ENCODE assay signal across 8 mouse cellular contexts in the genomic region with DNA sequence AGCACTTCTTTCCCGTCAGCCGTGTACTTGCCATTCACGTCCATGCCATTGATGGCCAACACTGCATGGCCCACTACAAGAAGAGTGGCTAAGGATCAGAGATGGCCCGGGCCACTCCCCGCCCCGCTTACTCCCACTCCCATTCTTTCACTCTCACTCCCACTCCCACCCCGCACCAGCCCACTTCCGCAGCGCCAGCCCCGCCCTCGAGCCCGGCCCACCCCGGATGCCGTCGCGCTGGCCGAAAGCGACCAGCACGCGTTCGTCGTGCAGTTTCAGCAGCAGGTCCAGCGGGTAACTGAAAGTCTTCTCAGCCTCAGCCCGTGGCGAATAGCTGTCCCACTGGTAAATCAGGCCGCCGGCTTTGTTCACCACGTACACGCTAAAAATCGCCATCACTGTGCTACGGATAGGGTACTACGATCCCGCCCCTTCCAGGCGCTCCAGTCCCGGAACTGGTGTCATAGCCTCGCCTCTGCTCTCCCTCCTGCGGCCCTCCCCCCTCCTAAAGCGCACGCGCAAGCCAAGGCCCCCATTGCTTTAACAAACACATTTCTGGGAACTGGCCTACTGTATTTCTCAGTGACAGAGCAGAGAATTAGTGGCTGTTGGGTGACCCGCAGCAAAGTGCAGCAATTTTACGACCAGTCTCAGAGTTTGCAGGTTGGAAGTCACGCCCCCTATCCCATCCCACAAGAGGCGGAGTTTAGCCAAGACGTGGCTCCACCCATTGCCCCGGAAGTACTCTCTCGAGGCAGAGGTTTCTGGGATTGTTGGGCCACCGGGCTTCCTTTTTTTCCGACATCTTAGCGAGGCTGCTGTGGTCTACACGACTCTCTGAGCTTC. TPM values are rescaled to one million over a fixed set of nuclear protein-coding genes. Genes with fewer than 3 reads are reported as not detected.
DNase-seq lines count a peak whose midpoint lies in the region; ATAC-seq lines count a peak whose summit lies in the region.

A gene (plus strand): TSS at position 234 of the 846 bp plus-strand sequence.
A gene (minus strand): TSS at position 695 of the 846 bp plus-strand sequence.

- peaks cover 5% of the 10 kb centered on the region; the same call in 1 of the 2 replicates for H3K36me3 ChIP-seq in hindbrain, embryonic 11.5 days (ENCODE audit: control insufficient read depth, insufficient read depth, low read length)

- peak within 1 kb of the TSS; percentile 92 for H3K27ac ChIP-seq in hindbrain, embryonic 11.5 days (ENCODE audit: low read depth, low read length)

- H3K9ac ChIP-seq in hindbrain, embryonic 11.5 days (ENCODE audit: low read depth, low read length): peak within 1 kb of the TSS; percentile 81

- peak within 1 kb of the TSS; percentile 60 for H3K4me2 ChIP-seq in hindbrain, embryonic 11.5 days (replicated peaks; ENCODE audit: low read depth, low read length)

- peak; percentile 97 for ATAC-seq in hindbrain, embryonic 11.5 days (ENCODE audit: low FRiP score)

- no peaks in the 10 kb centered on the region for H3K27me3 ChIP-seq in hindbrain, embryonic 11.5 days (ENCODE audit: control insufficient read depth, insufficient read depth, low read length)

- DNase-seq in Muller cell, postnatal 12 days (ENCODE audit: inconsistent ontology term): peak; percentile 98
- DNase-seq in cerebellum, adult 9-11 months: peak; percentile 93
- DNase-seq in frontal cortex, adult 2 months (ENCODE audit: extremely low spot score in 1 of 2, low spot score in 1 of 2): peak; percentile 86 to 94
- DNase-seq in hindbrain, embryonic 11.5 days (ENCODE audit: low spot score): peak; percentile 97
- peak; percentile 92 to 93 for DNase-seq in layer of hippocampus, postnatal 10 days (ENCODE audit: low spot score in 2 of 2)
- peak; percentile 94 for DNase-seq in lung, postnatal 10 days
- peak; percentile 89 for DNase-seq in ovary, postnatal 36 days (ENCODE audit: low spot score)
- peak; percentile 94 for DNase-seq in thymus, postnatal 25 days

- WGBS in hindbrain, embryonic 11.5 days: 0% methylated on average over 48 of the region's 51 CpGs

- no peaks in the 10 kb centered on the region for H3K4me1 ChIP-seq in hindbrain, embryonic 11.5 days (replicated peaks; ENCODE audit: control insufficient read depth, insufficient read depth, low read length)

- H3K4me3 ChIP-seq in hindbrain, embryonic 11.5 days (ENCODE audit: low read depth, low read length): peak within 1 kb of the TSS; percentile 87

- H3K9me3 ChIP-seq in hindbrain, embryonic 11.5 days (ENCODE audit: control insufficient read depth, low read length): no peaks in the 10 kb centered on the region

RNA-seq across cellular contexts. Expression of the first gene that starts in this region (rescaled TPM):
- 510 and 649 TPM in 2 replicates for polyA plus RNA-seq in frontal cortex, adult 2 months (2012; rRNA removed)
- polyA plus RNA-seq in hindbrain, embryonic 11.5 days (2014; fragmentation: Nextera tagmentation; extraction: Ambion mirVana): 1,535 and 1,670 TPM in 2 replicates
- 100 to 1,000 TPM; 701 to 748 TPM for total RNA-seq in layer of hippocampus, postnatal 10 days (2021)

RNA-seq across cellular contexts. Expression of the second gene that starts in this region (rescaled TPM):
- 86.4 and 86.9 TPM in 2 replicates for polyA plus RNA-seq in frontal cortex, adult 2 months (2012; rRNA removed)
- polyA plus RNA-seq in hindbrain, embryonic 11.5 days (2014; fragmentation: Nextera tagmentation; extraction: Ambion mirVana): 255 and 264 TPM in 2 replicates
- 100 to 1,000 TPM in 1 of 2 experiments, 10 to 100 TPM in 1; 84.2 to 109 TPM for total RNA-seq in layer of hippocampus, postnatal 10 days (2021)

Comparison
In these comparisons a context has a peak if more than half of its experiments do, and no peak if none do; other contexts are left out.
1. Peak in every context shown above with its lines: DNase-seq, ATAC-seq, H3K4me3 ChIP-seq and H3K27ac ChIP-seq.